Mouse (Mus musculus): ENCODE data around the gene Ube3b.

DNA sequence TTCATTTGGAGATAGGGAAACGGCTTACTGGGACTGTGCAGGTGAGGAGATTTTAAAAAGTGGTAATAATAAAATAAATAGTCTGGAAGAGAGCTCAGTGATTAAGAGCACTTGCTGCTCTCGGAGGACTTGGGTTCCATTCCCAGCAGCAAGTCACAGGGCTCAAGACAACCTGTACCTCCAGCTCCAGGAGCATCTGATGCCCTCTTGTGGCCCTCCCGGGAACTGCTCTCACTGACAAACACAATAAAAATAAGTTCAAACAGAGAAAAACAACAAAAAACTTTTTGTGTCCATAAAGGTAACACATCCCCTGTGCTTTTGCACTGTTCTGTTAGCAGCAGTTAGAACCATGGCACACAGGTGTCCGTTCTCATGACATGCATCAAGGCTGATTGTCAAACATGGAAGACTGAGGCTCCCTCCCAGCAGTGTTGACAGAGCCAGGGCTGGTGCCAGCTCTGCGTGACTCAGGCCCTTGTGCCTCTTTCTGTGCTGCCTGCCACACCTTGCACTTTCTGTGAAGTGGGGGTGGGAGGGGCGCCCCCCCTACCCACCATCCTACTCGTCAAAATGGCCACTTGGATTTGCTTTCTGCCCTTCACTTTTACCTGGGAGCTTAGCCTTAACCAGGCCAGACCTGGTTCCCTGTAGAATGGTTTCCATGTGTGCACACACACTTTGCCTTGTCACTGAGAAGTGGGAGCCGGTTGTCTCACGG lies 2.9 kb downstream of the Ube3b start:
- TF ChIP-seq CTCF (IDR thresholded peaks at IDR 0.05; ENCODE audit: control insufficient read depth, insufficient read depth, insufficient read length) (peak; percentile 51), MYOD1 (IDR thresholded peaks at IDR 0.05; ENCODE audit: control insufficient read depth, insufficient read length, low read depth) (no peak), USF1 (IDR thresholded peaks at IDR 0.05; ENCODE audit: low read depth) (no peak), MYOG (IDR thresholded peaks at IDR 0.05; ENCODE audit: control insufficient read depth, extremely low read depth, insufficient read length) (no peak), CEBPB (IDR thresholded peaks at IDR 0.05; ENCODE audit: low read depth) (no peak), MAX (IDR thresholded peaks at IDR 0.05) (no peak), FOSL1 (IDR thresholded peaks at IDR 0.05; ENCODE audit: insufficient read depth, low read length, poor library complexity, severe bottlenecking) (no peak)
